Mouse (Mus musculus): ENCODE measurements around the gene Cmc2. TPM values are rescaled to one million over a fixed set of nuclear protein-coding genes. Genes with fewer than 3 reads are reported as not detected.
A peak's percentile ranks its signal among the peaks of the same experiment; 100 is the strongest.

The Cmc2 gene
- 19.6 and 21.6 TPM in 2 replicates for polyA plus RNA-seq (2012; rRNA removed)

- Histone ChIP-seq H3K4me1 (ENCODE audit: control insufficient read depth, insufficient read depth, low read length) (no peaks in the 10 kb centered on the region), H3K27ac (ENCODE audit: insufficient read depth, low read length) (peak within 1 kb of the TSS; percentile 91), H3K4me3 (ENCODE audit: insufficient read depth, low read length) (peak within 1 kb of the TSS; percentile 56)
- TF ChIP-seq CTCF (IDR thresholded peaks at IDR 0.05; ENCODE audit: extremely low read depth, insufficient read depth, low read length) (no peak), POLR2A (IDR thresholded peaks at IDR 0.05; ENCODE audit: extremely low read depth, insufficient read depth, low read length) (peak; percentile 99)
These were observed at the start of gene Cmc2, which contains the start of gene Cenpn for GRCm38 (mm10) chr8:116921337-116922059. TSS of gene Cmc2 (minus strand) at chr8:116921455. TSS of gene Cenpn (plus strand) at chr8:116921730.

DNA sequence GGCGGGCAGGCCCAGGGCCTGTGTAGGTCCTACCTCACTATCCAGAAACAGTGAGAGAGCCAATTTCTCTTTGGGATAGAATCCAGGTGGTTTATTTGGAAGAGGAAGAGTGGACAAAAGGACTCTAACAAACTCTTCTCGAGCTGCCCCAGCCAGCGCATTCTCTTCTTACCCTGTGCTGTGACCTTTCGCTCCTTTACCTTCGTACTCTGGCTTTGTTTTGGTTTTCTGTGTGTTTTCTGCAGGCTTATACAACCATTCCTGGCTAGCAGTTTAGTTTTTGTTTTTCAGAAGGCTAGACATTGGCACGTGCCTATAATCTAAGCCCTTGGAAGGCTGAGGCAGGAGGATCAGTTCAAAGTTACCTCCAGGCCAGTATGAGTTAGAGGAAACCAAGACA, 48.3 kb upstream of the Cmc2 start:
- Histone ChIP-seq H3K4me3 (ENCODE audit: insufficient read depth, low read length) (no peak overlapping the region), H3K4me1 (ENCODE audit: control insufficient read depth, insufficient read depth, low read length) (no peaks in the 10 kb centered on the region), H3K27ac (ENCODE audit: insufficient read depth, low read length) (no peak overlapping the region)
- no peak for TF ChIP-seq CTCF (IDR thresholded peaks at IDR 0.05; ENCODE audit: extremely low read depth, insufficient read depth, low read length)
- no peak for TF ChIP-seq POLR2A (IDR thresholded peaks at IDR 0.05; ENCODE audit: extremely low read depth, insufficient read depth, low read length)

- Histone ChIP-seq H3K27ac (ENCODE audit: insufficient read depth, low read length) (no peak overlapping the region), H3K4me3 (ENCODE audit: insufficient read depth, low read length) (no peak overlapping the region), H3K4me1 (ENCODE audit: control insufficient read depth, insufficient read depth, low read length) (peaks cover 3% of the 10 kb centered on the region; the same call in 1 of the 2 replicates)
- TF ChIP-seq CTCF (IDR thresholded peaks at IDR 0.05; ENCODE audit: extremely low read depth, insufficient read depth, low read length), result no peak
- no peak for TF ChIP-seq POLR2A (IDR thresholded peaks at IDR 0.05; ENCODE audit: extremely low read depth, insufficient read depth, low read length)
These were observed 33.2 kb upstream of the Cmc2 start for GRCm38 (mm10) chr8:116954415-116954814.

- Histone ChIP-seq H3K4me1 (ENCODE audit: control insufficient read depth, insufficient read depth, low read length) (peaks cover 3% of the 10 kb centered on the region; the same call in 1 of the 2 replicates), H3K4me3 (ENCODE audit: insufficient read depth, low read length) (no peak overlapping the region), H3K27ac (ENCODE audit: insufficient read depth, low read length) (no peak overlapping the region)
- no peak for TF ChIP-seq CTCF (IDR thresholded peaks at IDR 0.05; ENCODE audit: extremely low read depth, insufficient read depth, low read length)
These were observed 31.2 kb upstream of the Cmc2 start for GRCm38 (mm10) chr8:116952428-116952827.

GRCm38 (mm10) chr8:116951778-116952177, 30.5 kb upstream of the Cmc2 start:
- H3K27ac ChIP-seq (ENCODE audit: insufficient read depth, low read length), result no peak overlapping the region
- H3K4me1 ChIP-seq (ENCODE audit: control insufficient read depth, insufficient read depth, low read length), result peaks cover 3% of the 10 kb centered on the region; the same call in 1 of the 2 replicates
- TF ChIP-seq POLR2A (IDR thresholded peaks at IDR 0.05; ENCODE audit: extremely low read depth, insufficient read depth, low read length) (no peak), CTCF (IDR thresholded peaks at IDR 0.05; ENCODE audit: extremely low read depth, insufficient read depth, low read length) (no peak)
- H3K4me3 ChIP-seq (ENCODE audit: insufficient read depth, low read length), result no peak overlapping the region

DNA sequence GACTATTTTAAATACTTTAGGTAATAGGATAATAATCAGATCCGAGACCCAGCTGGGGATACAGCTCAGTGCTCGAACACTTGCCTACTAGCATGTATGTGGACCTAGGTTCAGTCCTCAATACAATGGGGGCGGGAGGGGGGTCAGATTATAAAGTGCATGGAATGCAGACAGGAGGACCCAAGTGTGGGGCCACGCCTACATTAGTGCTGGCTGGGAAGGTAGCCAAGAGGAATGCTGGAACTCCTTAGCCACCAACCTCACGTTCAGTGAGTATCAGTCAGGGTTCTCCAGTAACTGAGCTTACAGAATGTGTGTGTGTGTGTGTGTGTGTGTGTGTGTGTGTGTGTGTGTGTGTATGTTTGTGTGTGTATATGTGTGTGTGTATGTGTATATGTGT, 30.1 kb upstream of the Cmc2 start:
- Histone ChIP-seq H3K27ac (ENCODE audit: insufficient read depth, low read length) (no peak overlapping the region), H3K4me3 (ENCODE audit: insufficient read depth, low read length) (no peak overlapping the region), H3K4me1 (ENCODE audit: control insufficient read depth, insufficient read depth, low read length) (peaks cover 3% of the 10 kb centered on the region; the same call in 1 of the 2 replicates)
- TF ChIP-seq POLR2A (IDR thresholded peaks at IDR 0.05; ENCODE audit: extremely low read depth, insufficient read depth, low read length), result no peak
- no peak for TF ChIP-seq CTCF (IDR thresholded peaks at IDR 0.05; ENCODE audit: extremely low read depth, insufficient read depth, low read length)

GRCm38 (mm10) chr8:116947589-116947988, 26.3 kb upstream of the Cmc2 start:
- no peak overlapping the region for H3K27ac ChIP-seq (ENCODE audit: insufficient read depth, low read length)
- H3K4me1 ChIP-seq (ENCODE audit: control insufficient read depth, insufficient read depth, low read length), result peaks cover 7% of the 10 kb centered on the region
- no peak overlapping the region for H3K4me3 ChIP-seq (ENCODE audit: insufficient read depth, low read length)
- no peak for TF ChIP-seq CTCF (IDR thresholded peaks at IDR 0.05; ENCODE audit: extremely low read depth, insufficient read depth, low read length)
- no peak for TF ChIP-seq POLR2A (IDR thresholded peaks at IDR 0.05; ENCODE audit: extremely low read depth, insufficient read depth, low read length)

DNA sequence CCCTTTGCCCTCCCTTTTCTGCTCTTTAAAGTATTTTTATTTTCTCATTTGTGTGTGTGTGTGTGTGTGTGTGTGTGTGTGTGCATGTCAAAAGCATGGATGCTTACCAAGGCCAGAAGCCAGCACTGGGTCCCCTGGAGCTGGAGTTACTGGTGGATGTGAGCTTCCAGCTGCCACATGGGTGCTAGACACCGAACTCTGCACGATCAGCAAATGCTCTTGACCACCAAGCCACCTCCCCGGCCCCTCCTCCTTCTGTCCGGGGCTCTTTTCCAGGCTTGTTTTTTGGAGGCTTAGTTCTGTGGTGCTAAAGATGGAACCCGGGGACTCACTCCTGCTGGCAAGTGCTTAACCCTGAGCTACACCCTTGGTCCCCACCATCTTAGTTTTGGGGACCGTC, 25.6 kb upstream of the Cmc2 start:
- no peak for TF ChIP-seq CTCF (IDR thresholded peaks at IDR 0.05; ENCODE audit: extremely low read depth, insufficient read depth, low read length)
- no peak for TF ChIP-seq POLR2A (IDR thresholded peaks at IDR 0.05; ENCODE audit: extremely low read depth, insufficient read depth, low read length)
- Histone ChIP-seq H3K27ac (ENCODE audit: insufficient read depth, low read length) (peak overlapping the region; percentile 53; the same call in 1 of the 2 replicates), H3K4me3 (ENCODE audit: insufficient read depth, low read length) (peak overlapping the region; percentile 20), H3K4me1 (ENCODE audit: control insufficient read depth, insufficient read depth, low read length) (peaks cover 7% of the 10 kb centered on the region)

DNA sequence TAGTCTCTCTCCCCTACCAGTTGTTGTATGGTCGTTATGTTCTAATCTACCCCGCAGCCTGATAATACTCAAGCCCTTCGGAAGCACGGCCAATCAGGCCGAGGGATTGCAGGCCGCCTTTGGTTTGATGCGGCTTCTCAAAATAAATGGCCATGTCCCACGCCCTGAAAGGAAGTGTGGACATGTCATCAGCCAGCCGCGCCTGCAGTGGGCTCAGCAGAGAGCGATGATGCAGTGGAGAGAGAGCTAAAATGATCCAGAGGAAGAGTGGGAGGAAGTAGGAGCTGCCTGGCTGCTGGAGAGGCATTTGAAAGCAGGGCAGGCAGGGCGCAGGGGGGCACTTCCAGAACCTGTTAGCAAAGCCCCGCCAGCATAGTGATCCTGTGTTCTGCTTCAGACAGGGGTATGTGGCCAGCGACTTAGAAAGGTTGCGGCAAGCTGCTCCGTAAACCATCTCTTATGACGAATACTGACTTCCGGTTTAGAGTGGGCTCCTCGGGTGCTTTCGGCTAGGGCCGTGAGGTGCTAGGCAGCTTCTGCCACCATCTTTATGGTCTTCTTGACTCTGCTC, 25.1 kb upstream of the Cmc2 start:
- H3K4me3 ChIP-seq (ENCODE audit: insufficient read depth, low read length), result peak overlapping the region; percentile 20
- H3K4me1 ChIP-seq (ENCODE audit: control insufficient read depth, insufficient read depth, low read length), result peaks cover 7% of the 10 kb centered on the region
- TF ChIP-seq POLR2A (IDR thresholded peaks at IDR 0.05; ENCODE audit: extremely low read depth, insufficient read depth, low read length) (peak; percentile 57; the same call in 1 of the 2 replicates), CTCF (IDR thresholded peaks at IDR 0.05; ENCODE audit: extremely low read depth, insufficient read depth, low read length) (no peak)
- H3K27ac ChIP-seq (ENCODE audit: insufficient read depth, low read length), result peak overlapping the region; percentile 53
